Mouse (Mus musculus): ENCODE measurements around the gene Cisd2. TPM values are rescaled to one million over a fixed set of nuclear protein-coding genes. Genes with fewer than 3 reads are reported as not detected.

Cisd2 gene
- 13.6 and 21.8 TPM in 2 replicates for polyA plus RNA-seq (2012; rRNA removed)

DNA sequence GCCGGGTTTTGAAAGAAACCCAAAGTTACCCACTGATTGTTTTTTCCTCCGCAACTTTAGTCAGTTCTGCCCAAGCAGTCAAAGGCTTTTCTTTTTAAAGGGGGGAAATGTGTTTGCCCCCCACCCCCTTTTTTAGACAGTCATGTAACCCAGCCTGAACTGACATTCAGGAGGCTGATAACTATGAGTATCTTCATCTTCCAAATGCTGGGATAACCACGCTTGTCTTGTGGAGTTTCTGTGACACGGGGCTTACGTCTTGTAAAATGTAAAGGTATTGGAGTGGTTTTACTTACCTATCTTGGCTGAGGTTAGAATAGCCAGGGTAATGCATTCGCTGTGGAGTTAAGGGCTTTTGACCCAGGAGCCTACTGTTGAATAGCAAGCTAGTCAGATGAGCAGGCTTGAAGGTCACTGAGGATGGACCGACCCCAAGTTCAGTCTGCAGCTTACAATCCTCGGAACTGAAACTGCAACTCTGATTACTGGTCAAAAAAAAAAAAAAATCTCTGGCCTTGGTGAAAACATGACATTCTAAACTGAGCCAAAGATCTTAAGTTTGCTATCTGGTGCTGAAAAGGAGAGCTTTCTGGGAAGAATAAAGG, at the start of gene Cisd2:
Gene Cisd2 (minus strand): TSS at position 318 of the 605 bp plus-strand sequence.
- no peak for DNase-seq (ENCODE audit: low read depth, low spot score)
- 0% methylated on average over 8 of the region's 8 CpGs for WGBS

DNA sequence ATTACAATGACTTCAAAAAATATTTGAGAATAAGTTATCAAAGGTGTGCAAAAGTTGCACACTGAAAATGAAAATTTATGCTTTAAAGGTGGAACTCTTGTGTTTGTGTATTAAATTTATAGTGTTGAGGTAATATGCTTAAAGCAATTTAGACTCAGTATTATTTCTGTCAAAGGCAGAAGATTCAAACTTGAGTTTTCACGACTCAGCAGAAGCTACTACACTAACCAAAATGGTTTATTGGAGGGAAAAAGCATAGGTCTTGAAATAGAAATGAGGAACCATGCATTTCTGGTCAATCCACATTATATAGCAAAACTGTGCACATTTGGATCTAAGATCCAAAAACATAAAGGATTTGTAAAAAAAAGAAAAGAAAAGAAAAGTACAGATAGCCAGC, 47.1 kb upstream of the Cisd2 start:
- WGBS: 51% methylated on average over 1 of the region's 1 CpGs
- no peak for DNase-seq (ENCODE audit: low read depth, low spot score)

DNA sequence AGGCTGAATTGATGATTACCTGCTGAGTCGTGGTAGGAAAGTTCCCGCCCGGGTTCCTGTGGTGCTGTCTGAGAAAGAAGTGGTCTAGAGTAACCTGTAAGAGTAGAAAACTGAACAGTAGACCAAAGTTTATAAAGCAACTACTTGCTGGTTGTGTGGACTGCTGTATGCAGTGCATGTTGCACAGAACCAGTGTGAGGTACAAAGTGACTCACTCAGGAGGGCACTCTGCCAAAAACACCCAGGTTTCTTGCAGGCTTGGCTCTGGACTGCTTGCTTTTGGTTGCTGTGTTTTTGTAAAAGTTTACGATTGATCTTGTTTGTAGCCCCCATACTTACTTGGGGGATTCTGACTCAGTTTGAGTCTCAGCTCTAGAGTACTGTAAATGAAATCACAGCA, 46.2 kb upstream of the Cisd2 start:
- 9% methylated on average over 4 of the region's 4 CpGs for WGBS
- DNase-seq (ENCODE audit: low read depth, low spot score): peak; percentile 47

DNA sequence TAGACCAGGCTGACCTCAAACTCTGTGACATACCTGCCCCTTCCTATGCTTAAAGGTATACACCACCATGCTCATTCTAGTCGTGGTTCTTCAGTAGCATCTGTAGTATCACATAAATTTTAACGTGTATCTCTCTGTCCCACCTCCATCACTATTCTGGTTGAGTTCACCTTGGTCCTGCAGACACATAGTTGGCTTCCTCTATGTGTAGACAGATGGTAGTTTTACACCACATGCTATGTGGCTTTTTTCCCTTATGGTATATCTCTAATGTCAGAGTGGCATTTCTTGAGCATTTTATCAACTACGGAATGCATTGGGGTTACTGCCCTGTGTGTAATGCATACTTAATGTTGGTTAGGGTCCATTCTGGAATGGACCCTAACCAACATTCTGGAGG, 45.4 kb upstream of the Cisd2 start:
- DNase-seq (ENCODE audit: low read depth, low spot score): no peak
- 48% methylated on average over 3 of the region's 3 CpGs for WGBS

DNA sequence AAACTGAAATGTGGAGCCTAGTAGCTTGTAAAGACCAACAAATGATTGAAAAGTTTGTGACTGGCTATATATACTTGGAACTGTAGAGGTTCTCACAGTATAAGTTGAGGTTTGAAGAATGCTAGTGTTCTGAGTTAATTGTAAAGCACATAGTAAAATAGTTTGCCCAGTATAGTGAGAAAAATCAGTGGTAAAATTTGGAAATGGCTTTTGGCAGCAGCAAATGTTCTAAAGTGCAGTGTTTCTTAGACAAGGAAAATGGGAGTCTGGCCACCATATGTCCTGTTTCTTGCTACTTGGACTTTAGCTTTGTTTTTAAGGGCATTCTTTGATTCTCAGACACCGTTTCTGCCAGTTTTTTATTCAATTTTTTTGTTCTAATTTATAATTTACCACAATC, 44.7 kb upstream of the Cisd2 start:
- DNase-seq (ENCODE audit: low read depth, low spot score): no peak
- 84% methylated on average over 1 of the region's 1 CpGs for WGBS

DNA sequence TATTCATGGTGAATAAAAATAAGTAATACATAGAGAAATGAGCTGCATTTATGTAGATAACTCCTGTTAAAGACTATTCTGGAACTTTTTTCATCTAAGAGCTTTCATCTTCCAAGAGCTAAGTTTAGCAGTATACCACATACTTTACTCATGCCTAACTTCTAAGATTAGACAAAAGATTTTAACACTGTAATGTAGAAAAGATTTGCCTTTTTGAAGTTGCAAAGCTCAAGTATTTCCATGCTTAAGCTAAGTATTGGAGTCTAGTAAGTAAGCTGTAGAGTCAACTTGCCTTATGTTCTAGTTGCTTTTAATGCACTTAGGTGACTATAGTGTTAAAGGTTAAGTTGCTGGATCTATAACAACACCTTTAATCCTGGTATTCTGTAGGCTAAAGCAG, 35.3 kb upstream of the Cisd2 start:
- DNase-seq (ENCODE audit: low read depth, low spot score): no peak

DNA sequence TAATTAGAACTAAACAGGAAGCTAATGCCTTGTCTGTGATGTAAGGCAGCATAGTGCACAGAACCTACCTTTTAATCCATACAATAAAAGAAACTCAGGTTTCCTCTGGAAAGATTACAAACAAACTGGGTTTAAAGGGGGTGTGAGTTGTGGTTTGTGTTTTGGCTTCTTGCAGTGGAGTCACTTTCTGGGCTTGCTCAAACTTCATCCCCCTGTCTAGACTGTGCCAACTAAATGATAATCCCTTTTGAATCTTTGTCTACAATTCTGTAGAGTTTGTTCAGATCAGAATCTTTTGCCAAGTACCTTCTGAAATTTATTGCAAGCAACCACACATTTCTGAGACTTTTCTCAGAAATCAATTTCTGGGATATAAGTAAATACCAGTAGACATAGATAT, 21.2 kb upstream of the Cisd2 start:
- DNase-seq (ENCODE audit: low read depth, low spot score): no peak

DNA sequence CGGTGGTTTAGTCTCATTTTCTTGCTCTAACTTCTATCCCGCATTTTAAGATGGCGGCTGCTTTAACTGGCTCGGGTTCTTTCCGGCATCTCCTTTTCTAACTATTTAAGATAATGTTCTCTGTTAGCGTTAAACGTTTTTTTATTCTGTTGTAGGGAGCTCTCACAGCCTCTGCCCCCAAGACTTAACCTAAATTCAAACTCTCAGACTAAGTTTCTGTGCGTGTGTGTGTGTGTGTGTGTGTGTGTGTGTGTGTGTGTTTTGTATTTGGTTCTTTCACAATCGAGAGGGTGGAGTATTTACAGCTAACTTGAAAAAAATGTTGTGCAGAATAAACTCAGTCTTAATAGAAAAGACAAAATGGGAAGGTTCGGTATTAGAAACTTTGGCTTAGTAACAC, 16.9 kb upstream of the Cisd2 start:
- WGBS: 1% methylated on average over 10 of the region's 10 CpGs
- DNase-seq (ENCODE audit: low read depth, low spot score): no peak

DNA sequence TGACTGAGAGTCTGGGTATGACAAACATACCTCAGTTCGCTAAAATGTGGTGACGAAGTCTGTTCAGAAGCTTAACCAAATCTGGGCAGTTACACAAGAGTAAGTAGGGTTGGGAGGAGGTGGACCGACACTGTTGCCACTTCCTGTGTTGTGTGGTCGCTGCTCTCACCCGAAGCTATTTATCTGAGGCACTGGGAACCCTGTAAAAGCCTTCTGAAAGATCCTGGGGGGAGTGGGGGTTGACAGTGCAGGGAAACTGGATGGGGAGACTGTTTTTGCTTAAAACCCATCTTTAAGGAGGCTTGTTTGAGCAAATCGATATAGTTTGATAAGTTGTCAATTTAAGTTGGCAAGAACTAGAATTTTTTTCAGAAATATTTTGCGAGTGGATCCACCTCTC, 16.5 kb upstream of the Cisd2 start:
- 2% methylated on average over 7 of the region's 7 CpGs for WGBS
- no peak for DNase-seq (ENCODE audit: low read depth, low spot score)

DNA sequence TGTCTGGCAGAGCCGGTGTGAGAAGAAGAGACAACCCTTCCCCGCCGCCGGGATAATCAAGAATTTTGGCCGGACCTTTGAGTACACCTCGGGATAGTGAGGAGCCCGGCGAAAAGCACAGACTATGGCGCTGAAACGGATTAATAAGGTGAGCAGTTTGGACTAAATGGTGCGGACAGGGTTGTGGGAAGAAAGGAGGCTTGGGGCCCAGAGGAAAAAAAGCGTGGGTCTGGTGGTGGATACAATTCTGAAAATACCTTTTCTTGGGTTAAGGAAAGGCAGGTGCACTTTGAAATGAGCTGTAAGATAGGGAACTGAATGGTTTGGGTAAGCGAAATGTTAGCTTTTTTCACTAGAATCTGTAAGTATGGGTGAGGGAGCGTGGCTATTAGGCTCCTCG, 15.9 kb upstream of the Cisd2 start:
- 1% methylated on average over 15 of the region's 15 CpGs for WGBS

DNA sequence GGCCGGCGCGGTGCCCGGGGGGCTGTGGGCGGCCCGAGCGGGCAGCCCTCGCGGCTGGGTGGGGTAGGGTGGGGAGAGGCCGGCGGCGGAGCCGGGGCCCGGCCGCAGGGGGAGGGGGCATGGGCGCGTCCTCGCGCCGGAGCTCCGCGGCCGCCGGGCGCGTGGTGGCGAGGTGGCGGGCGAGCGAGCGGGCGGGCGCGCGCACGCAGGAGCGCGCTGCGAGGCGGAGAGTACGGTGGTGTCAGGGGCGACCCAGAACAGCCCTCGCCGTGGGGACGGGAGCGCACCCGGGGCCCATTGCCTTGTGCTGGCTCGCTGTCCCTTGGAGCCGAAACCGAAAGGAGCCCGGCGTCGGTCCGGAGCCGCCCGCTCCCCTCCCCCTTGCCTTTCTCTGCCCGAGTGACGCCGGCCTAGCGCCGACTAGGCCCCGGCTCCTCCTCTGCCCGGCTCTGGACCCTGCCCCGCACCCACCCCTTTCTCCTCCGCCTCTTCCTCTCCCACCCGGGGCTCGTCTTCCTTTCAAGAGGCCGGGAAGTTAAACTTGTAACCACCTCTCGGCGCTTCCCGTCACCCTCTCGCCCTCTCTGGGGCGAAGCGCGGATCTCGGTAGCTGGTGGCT, 15.3 kb upstream of the Cisd2 start:
- DNase-seq (ENCODE audit: low read depth, low spot score): no peak
- under 1% methylated on average over 67 of the region's 76 CpGs for WGBS

More for the DNA sequence above, 15.9 kb upstream of the Cisd2 start:
- no peak for DNase-seq (ENCODE audit: low read depth, low spot score)

DNA sequence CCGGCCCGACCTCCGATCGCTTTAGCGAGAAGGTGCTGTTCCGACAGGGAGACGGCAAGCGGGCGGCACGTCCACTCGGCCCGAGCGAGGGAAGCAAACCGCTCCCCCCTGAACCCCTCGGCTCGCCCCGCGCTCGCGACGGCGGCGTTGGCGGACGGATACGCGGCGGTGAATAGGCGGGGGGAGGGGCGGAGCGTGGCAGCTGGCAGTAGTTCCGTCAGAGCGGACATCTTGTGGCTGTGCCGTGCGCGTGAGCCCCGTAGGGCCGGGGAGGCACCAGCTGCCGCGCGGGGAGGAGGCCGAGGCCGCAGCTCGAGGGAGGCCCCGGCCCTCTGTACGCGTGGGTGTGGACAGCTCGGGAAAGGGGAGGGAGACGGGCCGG, 14.8 kb upstream of the Cisd2 start:
- WGBS: under 1% methylated on average over 50 of the region's 50 CpGs
- no peak for DNase-seq (ENCODE audit: low read depth, low spot score)

DNA sequence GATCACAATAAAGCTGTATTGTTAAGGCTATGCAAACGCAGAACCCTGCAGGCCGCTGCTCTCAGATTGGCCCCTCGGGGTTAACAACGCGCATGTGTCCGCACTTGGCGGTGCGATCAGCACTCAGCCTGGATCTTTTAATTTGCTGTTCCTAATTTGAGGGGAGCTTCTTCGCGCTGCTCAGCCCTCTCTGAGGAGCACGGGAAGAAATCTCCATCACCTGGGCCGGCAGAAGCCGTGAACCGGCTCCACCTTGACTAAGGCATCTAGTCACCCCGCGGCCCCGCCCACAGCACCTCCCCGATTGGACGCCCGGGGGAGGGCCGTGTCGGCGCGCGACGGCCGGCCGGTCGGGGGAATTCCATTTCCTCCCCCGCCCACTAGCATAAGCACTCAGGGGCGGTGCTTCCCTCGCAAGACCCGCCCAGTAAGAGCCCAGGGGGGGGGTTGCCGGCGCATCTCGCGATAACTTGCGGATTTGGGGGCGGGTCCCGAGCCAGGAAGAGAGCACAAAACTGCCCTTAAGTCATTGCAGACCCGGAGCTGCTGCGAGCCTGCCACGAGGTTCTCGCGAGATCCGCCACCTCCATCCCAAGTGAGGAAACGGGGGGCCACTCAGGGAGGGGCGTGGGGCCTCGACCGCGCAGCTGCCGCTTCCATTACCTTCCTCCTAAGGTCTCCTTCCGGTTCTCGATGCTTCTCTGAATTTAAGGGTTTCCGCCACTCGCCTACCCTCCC, 14.2 kb upstream of the Cisd2 start, which contains the start of gene Ube2d3:
Gene Ube2d3 (plus strand): TSS at position 392 of the 738 bp plus-strand sequence.
- DNase-seq (ENCODE audit: low read depth, low spot score): peak; percentile 85

DNA sequence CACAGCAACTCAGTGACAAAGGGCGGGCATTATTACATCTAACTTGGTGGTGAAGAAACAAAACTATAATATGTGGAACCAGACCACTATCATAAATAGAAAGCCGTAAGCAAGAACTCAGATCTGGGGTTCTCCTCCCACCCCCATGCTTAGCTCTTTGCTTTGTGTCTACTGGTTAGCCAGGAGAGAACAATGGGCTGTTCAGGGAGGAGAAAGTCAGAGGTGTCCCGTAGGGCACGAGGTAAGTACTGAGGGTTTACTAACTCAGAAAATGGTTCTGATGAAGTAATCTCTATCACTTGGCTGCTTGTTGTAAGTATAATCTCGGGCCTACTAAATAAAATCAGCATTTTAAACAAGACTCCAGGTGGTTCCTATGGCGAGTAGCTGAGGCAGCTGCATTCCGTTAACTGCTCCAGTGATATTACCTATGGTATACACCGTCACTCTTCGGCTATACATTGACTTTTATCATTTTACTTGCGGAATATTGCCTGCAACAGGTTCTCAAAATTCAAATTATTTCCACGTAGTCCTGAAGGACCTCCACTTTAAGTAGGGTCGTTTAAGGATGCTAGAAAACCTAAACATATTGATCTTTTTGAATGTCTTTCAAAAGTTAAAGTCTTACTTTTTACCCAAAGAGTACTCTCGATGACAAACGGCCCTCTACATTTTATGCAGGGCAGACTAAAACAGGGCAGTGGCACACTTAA, 13.3 kb upstream of the Cisd2 start:
- WGBS: 37% methylated on average over 14 of the region's 14 CpGs

More for the DNA sequence above, 14.2 kb upstream of the Cisd2 start, which contains the start of gene Ube2d3:
- under 1% methylated on average over 56 of the region's 56 CpGs for WGBS

DNA sequence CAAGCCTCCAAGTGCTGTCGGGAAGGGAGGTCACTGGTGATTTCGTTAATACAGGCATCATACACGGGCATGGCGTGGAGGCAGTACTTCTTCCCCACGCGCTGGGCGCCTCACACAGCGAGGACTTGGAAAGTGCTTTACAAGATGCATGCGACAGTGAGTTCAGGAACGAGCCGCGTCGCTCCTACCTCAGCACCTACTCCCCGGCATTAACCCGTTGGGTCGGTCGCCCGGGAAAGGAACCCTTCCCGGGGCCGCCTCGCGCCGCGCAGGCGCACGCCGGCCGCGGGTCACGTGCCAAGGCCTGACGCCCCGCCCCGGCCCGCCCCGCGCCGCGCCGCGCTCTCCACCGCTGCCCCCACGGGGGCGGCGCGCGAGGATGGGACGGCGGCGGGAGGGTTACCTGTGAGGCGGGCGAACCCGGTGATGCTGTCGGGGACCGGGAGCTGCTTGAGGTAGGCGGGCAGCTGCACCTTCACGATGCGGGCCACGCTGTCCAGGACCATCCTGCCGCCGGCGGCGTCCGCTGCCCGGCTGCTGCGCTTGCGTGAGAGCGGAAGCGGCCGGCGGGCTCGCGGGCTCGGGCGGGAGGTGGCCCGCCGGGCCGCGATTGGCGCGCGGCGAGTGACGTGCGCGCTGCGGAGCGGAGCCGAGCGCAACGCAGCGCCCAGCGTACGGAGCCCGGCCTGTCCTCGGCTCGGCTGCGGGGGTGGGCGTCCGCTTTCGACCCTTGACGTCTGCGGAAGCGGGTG, 693 bp downstream of the Cisd2 start:
- WGBS: under 1% methylated on average over 103 of the region's 103 CpGs
- no peak for DNase-seq (ENCODE audit: low read depth, low spot score)

More for the DNA sequence above, 13.3 kb upstream of the Cisd2 start:
- no peak for DNase-seq (ENCODE audit: low read depth, low spot score)

DNA sequence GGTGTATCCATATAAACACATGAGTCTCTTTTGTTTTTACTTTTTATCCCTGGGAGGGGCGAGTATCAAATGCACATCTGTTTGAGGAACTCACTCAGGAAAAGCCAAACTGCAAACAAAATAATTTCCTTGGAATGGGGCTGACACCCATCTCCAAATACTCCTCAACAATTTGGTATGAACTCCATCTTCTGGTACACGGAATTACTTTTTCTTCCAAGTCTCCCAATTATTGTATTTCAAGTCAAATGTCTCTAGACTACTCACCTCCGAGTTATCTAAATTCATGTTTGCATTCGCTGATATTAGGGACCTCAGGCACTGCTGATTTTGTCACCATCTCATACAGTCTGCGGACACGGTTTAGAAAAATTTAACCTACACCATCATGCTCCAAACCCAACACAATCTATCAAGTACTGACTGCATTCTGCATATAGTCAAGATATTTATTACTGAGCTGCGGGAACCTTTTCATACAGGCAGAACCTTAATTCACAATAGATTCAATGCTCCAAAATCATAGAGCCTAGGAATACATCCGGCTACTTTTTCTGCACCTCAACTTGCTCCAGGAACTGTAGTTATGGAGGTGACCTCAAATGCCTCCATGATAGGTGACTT, 1.4 kb downstream of the Cisd2 start:
- no peak for DNase-seq (ENCODE audit: low read depth, low spot score)
- 5% methylated on average over 8 of the region's 8 CpGs for WGBS

DNA sequence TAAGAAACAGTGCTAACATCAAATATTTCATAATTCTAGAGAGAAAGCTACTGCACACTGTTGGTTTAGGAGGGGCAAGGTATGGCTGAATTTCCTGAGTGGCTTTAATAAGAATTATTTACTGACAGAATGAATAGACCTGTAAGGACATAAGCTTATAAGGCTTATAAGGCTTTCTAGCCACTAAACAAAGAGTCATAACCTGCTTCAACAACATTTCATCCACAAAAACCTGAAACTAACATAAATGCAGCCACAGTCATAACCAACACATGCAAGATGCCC, 2.5 kb downstream of the Cisd2 start:
- DNase-seq (ENCODE audit: low read depth, low spot score): no peak

DNA sequence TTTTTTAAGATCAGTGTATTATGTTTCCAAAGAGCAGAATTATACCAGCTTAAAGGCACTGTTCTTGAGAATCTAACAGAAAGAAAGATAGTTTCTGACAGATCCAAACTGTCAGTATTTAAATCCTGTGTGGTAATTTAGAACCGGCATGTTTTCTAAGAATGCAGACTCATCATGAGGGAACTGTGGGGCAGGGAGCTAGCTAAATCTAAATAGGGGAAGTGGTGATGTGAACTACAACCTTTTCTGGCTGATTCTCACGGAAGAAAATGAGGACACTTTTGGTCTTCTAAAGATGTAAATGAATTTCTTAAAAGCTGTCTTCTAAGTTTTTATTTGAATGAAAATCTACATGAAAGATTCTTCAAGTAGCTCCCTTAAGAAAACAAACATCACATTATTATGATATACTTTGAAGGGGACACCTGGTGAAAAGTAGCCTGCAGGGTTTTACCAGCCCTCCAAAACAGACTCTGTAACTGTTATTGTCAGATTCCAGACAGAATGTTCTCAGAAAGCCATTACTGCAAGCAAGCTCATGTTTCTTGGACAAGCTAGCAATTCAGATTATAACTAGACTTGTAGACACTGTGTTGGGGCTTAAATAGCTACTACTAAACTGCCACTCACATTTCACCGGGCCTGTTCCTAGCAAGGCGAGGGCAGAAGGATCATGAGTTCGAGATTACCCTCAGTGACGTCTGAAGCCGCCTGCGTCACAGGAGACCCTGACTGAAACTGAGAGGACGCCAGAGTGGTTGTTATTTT, 3.0 kb downstream of the Cisd2 start:
- DNase-seq (ENCODE audit: low read depth, low spot score): no peak
- WGBS: 88% methylated on average over 9 of the region's 9 CpGs

DNA sequence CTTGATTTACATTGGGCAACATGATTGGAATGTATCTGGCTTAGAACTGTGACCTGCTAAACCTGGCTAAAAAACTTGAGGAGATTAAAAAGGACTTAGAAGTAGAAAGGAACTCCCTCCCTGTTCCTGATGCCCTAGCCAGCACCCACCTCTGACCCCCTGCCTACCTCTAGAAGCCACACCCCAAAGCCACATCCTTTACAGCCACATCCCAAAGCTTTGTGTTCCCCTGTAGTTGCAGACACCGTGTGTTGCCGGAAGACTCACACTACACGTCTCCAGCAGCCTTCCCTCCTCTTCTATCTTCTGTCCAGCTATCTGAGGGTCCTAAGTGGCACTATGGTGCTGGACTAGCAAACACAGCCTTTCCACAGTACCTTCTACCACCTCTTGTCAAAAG, 5.9 kb downstream of the Cisd2 start:
- 69% methylated on average over 3 of the region's 3 CpGs for WGBS
- DNase-seq (ENCODE audit: low read depth, low spot score): no peak
